Mouse (Mus musculus) lung, embryonic 14.5 days (tissue): ENCODE measurements around the gene Stk24. TPM values are rescaled to one million over a fixed set of nuclear protein-coding genes. Genes with fewer than 3 reads are reported as not detected.

Experiments used
- ATAC-seq: fragments of 200-750 bp; cut with Nextera tagmentation; 2 replicates; pipeline ENCODE4 v1.8.0; 2017; ENCODE audit warnings: mild to moderate bottlenecking, moderate TSS enrichment, moderate library complexity; ENCODE audit not compliant: insufficient read depth
- DNase-seq: peaks from one replicate; pipeline ENCODE4 v3.0.0-alpha.2; 2015
- H3K27ac ChIP-seq: fragments of 300-500 bp; sonication (generic); 2 replicates; pipeline ENCODE4 v1.5.1; 2014; ENCODE audit warnings: low read depth, mild to moderate bottlenecking, moderate library complexity
- H3K27me3 ChIP-seq: fragments of 300-500 bp; sonication (generic); 2 replicates; pipeline ENCODE4 v1.6.1; 2014; ENCODE audit warnings: low read length, control low read depth; ENCODE audit not compliant: insufficient read depth
- H3K36me3 ChIP-seq: fragments of 300-500 bp; sonication (generic); 2 replicates; pipeline ENCODE4 v1.6.1; 2014; ENCODE audit warnings: control low read depth; ENCODE audit not compliant: insufficient read depth
- H3K4me1 ChIP-seq: fragments of 300-500 bp; sonication (generic); 2 replicates; pipeline ENCODE4 v1.6.1; 2014; ENCODE audit warnings: antibody characterized with exemption, control low read depth; ENCODE audit not compliant: insufficient read depth
- H3K4me2 ChIP-seq: fragments of 300-500 bp; sonication (generic); 2 replicates; pipeline ENCODE4 v1.6.1; 2014; ENCODE audit warnings: mild to moderate bottlenecking
- H3K4me3 ChIP-seq: fragments of 300-500 bp; sonication (generic); 2 replicates; pipeline ENCODE4 v1.5.1; 2014; ENCODE audit warnings: low read depth, low read length
- H3K9ac ChIP-seq: fragments of 300-500 bp; sonication (generic); 2 replicates; pipeline ENCODE4 v1.6.1; 2014
- H3K9me3 ChIP-seq: fragments of 300-500 bp; sonication (generic); 2 replicates; pipeline ENCODE4 v1.6.1; 2016; ENCODE audit warnings: low read depth, low read length, control low read depth
- CTCF ChIP-seq: IDR thresholded peaks from 2 replicates; pipeline ENCODE4 v1.5.1; 2016; ENCODE audit warnings: antibody characterized with exemption, low read depth
- WGBS: fragments of 180-500 bp; shearing (Covaris S2); extraction: QIAGEN DNeasy Blood & Tissue Kit; methylation state at CpG from one replicate; pipeline ENCODE4 v1.1.7; 2014; 5-methylcytosine and 5-hydroxymethylcytosine counted together
- polyA plus RNA-seq: library from polyadenylated mRNA; unstranded; fragments of >200 nt; fragmentation: Nextera tagmentation; extraction: Ambion mirVana; gene quantifications from 2 replicates; pipeline ENCODE4 v1.2.1, GENCODE M21; 2014

Gene Stk24
- polyA plus RNA-seq, 1 experiment from 2014 or later = 50.3 TPM

DNA sequence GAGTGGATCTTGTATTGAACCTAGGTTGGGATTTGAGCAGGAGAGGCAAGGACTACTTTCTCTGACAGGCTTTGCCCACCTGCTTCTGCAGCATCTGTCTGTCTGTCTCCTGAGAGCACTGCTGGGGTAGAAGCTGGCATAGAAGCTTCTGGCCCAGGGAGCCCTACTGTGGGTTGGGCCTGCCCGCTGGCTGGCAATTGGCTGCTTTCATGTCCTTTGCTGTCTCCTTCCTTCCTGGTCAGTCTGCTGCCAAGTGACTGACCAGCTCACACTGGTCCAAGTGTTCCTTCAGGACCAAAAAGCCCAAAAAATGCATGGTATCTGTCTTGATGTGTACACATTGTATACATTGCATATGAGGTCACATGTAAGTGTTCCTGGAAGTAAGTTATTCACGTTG lies 115.9 kb downstream of the Stk24 start:
- no peak overlapping the region for H3K4me3 ChIP-seq
- 70% methylated on average over 2 of the region's 2 CpGs for WGBS
- H3K9me3 ChIP-seq = no peaks in the 10 kb centered on the region
- ATAC-seq (no peak), DNase-seq (no peak)
- no peak for TF ChIP-seq CTCF
- H3K27ac ChIP-seq = no peak overlapping the region
- no peak overlapping the region for H3K9ac ChIP-seq
- H3K4me2 ChIP-seq = no peak overlapping the region
- peaks cover 51% of the 10 kb centered on the region for H3K36me3 ChIP-seq
- no peaks in the 10 kb centered on the region for H3K27me3 ChIP-seq
- no peaks in the 10 kb centered on the region for H3K4me1 ChIP-seq

DNA sequence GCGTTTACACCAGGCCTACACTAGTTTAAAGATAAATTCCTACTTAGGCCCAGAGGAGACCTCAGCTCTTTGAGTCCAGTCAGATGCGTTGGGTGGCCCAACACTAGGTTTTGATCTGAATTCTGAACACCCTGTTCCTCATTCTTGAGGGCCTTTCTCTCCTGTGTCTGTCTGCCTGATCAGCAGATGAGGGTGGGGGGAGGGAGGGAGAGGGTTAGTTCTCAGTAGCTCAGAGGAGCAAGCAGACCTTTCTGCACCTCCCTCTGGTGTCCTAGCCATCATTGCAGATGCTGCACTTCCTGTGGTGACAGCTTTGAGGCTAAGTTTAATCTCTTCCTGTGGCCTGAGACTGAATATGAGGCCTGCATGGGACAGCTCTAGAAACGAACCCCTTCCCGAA lies 117.2 kb downstream of the Stk24 start:
- WGBS = 33% methylated on average over 4 of the region's 4 CpGs
- Histone ChIP-seq H3K27me3 (no peaks in the 10 kb centered on the region), H3K9ac (no peak overlapping the region), H3K4me3 (no peak overlapping the region), H3K9me3 (no peaks in the 10 kb centered on the region), H3K36me3 (peaks cover 53% of the 10 kb centered on the region), H3K4me2 (no peak overlapping the region), H3K4me1 (no peaks in the 10 kb centered on the region), H3K27ac (peak overlapping the region; percentile 38; the same call in 1 of the 2 replicates)
- ATAC-seq = no peak
- DNase-seq = no peak
- no peak for TF ChIP-seq CTCF

DNA sequence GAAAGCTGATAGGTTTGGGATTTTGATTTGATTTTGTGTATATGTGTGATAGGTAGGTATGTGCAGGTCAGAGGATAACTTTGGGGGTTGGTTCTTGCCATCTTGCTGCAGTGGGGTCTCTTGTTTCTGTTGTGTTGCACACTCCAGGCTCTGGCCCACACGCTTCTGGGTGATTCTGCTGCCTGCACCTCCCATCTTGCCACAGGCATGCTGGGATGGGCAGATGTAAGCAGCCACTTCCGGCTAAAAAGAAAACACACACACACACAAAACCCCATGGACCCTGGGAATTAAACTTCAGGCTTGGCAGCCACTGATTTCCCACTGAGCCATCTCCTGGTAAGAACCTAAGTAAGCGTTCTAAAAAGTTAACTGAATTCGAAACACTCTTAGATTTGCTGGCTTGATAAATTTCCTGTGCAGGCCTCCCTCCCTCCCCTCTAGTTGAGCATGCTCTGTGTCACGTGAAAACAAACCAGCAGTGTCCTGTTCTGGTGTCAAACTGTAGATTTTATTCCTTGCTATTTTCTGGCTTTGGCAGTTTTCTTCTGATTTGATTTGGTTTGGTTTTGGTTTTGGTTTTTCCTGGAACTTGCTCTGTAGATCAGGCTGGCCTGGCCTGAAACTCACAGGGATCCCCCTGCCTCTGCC lies 118.5 kb downstream of the Stk24 start:
- Histone ChIP-seq H3K4me3 (no peak overlapping the region), H3K4me2 (no peak overlapping the region), H3K36me3 (peaks cover 52% of the 10 kb centered on the region), H3K9ac (no peak overlapping the region), H3K27ac (no peak overlapping the region), H3K4me1 (no peaks in the 10 kb centered on the region), H3K9me3 (no peaks in the 10 kb centered on the region), H3K27me3 (no peaks in the 10 kb centered on the region)
- no peak for TF ChIP-seq CTCF
- WGBS = 69% methylated on average over 5 of the region's 5 CpGs
- DNase-seq (no peak), ATAC-seq (no peak)

DNA sequence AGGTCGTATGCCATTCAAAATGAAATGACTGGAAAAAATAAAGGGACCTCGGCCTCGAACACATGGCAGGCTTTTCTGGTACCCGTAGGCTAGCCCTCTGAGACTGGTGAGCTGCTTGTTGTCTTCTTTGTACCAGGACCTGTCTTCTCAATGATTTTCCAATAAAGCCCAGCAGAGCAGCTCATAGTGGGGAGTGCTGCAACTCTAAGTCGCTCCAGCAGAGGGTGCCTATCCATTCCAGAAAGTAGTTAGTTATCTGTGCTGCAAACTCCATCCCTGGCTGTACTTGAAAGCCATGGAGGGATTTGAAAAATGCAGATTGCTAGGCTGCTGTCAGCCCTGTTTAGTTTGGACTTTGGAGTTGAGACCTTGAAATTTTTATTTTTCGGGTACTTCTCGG lies 120.0 kb downstream of the Stk24 start:
- H3K4me3 ChIP-seq = no peak overlapping the region
- peak; percentile 85 for DNase-seq

DNA sequence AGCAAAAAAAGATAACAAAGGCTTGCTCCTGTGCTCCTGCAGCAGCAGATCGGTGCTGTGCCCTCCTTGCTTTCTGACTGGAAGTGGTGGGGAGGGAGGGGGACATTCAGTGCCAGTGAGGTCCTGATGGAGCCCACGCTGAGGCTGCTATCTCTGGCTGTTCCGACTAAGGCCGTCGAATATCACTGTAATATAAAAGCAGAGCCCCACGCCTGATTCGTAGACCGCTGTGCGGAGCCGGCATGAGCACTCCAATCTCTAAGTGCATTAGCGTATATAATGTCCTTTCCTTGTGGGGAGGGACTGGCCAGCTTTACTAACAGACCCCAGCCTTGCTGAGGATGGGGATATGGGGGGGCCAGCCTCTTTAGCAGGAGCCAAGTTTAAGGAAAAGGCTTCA lies 120.5 kb downstream of the Stk24 start:
- 80% methylated on average over 11 of the region's 11 CpGs for WGBS
- Histone ChIP-seq H3K27me3 (no peaks in the 10 kb centered on the region), H3K9ac (no peak overlapping the region), H3K36me3 (peaks cover 58% of the 10 kb centered on the region), H3K4me3 (no peak overlapping the region), H3K4me2 (no peak overlapping the region), H3K4me1 (no peaks in the 10 kb centered on the region), H3K27ac (0 out of 2 replicates have a peak overlapping the region, but pooled peaks have one; percentile 8), H3K9me3 (no peaks in the 10 kb centered on the region)
- no peak for TF ChIP-seq CTCF
- no peak for DNase-seq
- no peak for ATAC-seq

More for the DNA sequence above, 120.0 kb downstream of the Stk24 start:
- Histone ChIP-seq H3K9me3 (no peaks in the 10 kb centered on the region), H3K27me3 (no peaks in the 10 kb centered on the region), H3K27ac (no peak overlapping the region), H3K4me2 (no peak overlapping the region), H3K36me3 (peaks cover 58% of the 10 kb centered on the region), H3K9ac (no peak overlapping the region), H3K4me1 (no peaks in the 10 kb centered on the region)
- ATAC-seq = 0 out of 2 replicates have a peak, but pooled peaks have one; percentile 8
- TF ChIP-seq CTCF = peak; percentile 75
- 53% methylated on average over 7 of the region's 7 CpGs for WGBS

DNA sequence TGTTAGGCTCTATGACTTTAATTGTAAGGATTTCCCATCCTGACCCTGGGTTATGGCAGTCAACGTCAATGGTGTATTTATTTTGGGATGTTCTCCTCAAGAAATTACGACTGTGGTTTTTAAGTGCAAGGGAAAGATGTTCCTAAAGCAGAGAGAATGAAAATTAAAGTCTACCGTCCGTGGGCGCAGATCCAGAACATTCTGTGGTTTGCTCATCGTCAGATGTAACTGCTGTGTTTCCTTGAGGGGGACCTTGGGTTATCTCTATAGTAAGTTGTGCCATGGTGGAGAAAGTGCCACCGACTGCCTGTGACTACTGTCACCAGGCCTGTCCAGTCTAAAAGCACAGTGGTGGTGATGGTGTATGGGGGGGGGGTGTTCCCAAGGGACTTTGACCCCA lies 122.9 kb downstream of the Stk24 start:
- no peaks in the 10 kb centered on the region for H3K4me1 ChIP-seq
- ATAC-seq (no peak), DNase-seq (no peak)
- no peaks in the 10 kb centered on the region for H3K27me3 ChIP-seq
- 90% methylated on average over 7 of the region's 7 CpGs for WGBS
- H3K4me3 ChIP-seq = no peak overlapping the region
- no peak overlapping the region for H3K9ac ChIP-seq
- H3K4me2 ChIP-seq = no peak overlapping the region
- H3K9me3 ChIP-seq = no peaks in the 10 kb centered on the region
- peaks cover 52% of the 10 kb centered on the region for H3K36me3 ChIP-seq
- no peak overlapping the region for H3K27ac ChIP-seq
- TF ChIP-seq CTCF = no peak

DNA sequence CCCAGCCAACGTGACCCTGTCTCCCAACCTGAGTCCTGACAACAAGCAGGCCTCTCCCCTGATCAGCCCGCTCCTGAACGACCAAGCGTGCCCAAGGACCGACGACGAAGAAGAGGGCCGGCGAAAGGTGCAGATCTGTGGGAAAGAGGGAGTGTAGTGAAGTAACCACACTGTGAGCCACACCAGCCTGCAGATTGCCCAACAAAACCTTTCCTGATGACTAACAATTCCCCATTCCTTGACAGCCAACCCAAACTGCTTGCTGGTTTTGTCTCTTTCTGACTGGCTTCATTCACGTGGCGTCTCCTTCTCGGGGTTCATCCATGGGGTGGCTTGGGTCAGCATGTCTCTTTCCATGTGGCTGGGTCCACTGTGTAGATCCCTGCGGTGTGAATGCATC lies 124.3 kb downstream of the Stk24 start:
- no peak overlapping the region for H3K4me3 ChIP-seq
- peaks cover 49% of the 10 kb centered on the region for H3K36me3 ChIP-seq
- H3K27ac ChIP-seq = no peak overlapping the region
- 82% methylated on average over 13 of the region's 13 CpGs for WGBS
- DNase-seq (no peak), ATAC-seq (no peak)
- H3K9me3 ChIP-seq = no peaks in the 10 kb centered on the region
- H3K4me2 ChIP-seq = no peak overlapping the region
- no peak overlapping the region for H3K9ac ChIP-seq
- no peaks in the 10 kb centered on the region for H3K4me1 ChIP-seq
- TF ChIP-seq CTCF = no peak
- H3K27me3 ChIP-seq = no peaks in the 10 kb centered on the region
